Mouse (Mus musculus) lung, adult 2 months (tissue): ENCODE data around the gene Fkbp2. TPM values are rescaled to one million over a fixed set of nuclear protein-coding genes. Genes with fewer than 3 reads are reported as not detected.

Experiments
- DNase-seq: peaks from one replicate; pipeline ENCODE4 v3.0.0; 2022
- H3K4me1 ChIP-seq: fragments of 200-500 bp; 2 replicates; pipeline ENCODE4 v1.6.1; 2011; ENCODE audit warnings: low read length; ENCODE audit not compliant: control insufficient read depth, insufficient read depth
- H3K4me3 ChIP-seq: fragments of 200-500 bp; replicated peaks from 2 replicates; pipeline ENCODE3; 2011; ENCODE audit warnings: low read depth, mild to moderate bottlenecking, control low read depth, low read length; ENCODE audit errors: extremely low read depth
- CTCF ChIP-seq: fragments of 200-500 bp; IDR thresholded peaks from 2 replicates; pipeline ENCODE4 v1.5.1; 2011; ENCODE audit warnings: mild to moderate bottlenecking, low read length, control low read depth; ENCODE audit not compliant: insufficient read depth
- POLR2A ChIP-seq: fragments of 200-500 bp; IDR thresholded peaks from 2 replicates; pipeline ENCODE4 v1.6.1; 2011; ENCODE audit warnings: low read depth, mild to moderate bottlenecking, control low read depth, low read length, borderline replicate concordance; ENCODE audit errors: extremely low read depth
- WGBS: fragments of 180-500 bp; shearing (Covaris S2); methylation state at CpG from one replicate; pipeline ENCODE4 v1.1.7; 2018; 5-methylcytosine and 5-hydroxymethylcytosine counted together
- polyA plus RNA-seq: library from polyadenylated mRNA; depleted of rRNA; stranded (reverse); fragments of >200 nt; gene quantifications from 2 replicates; pipeline ENCODE4 v1.2.3, GENCODE M21; 2012

Gene Fkbp2
- polyA plus RNA-seq, 1 experiment, result 51.3 TPM

DNA sequence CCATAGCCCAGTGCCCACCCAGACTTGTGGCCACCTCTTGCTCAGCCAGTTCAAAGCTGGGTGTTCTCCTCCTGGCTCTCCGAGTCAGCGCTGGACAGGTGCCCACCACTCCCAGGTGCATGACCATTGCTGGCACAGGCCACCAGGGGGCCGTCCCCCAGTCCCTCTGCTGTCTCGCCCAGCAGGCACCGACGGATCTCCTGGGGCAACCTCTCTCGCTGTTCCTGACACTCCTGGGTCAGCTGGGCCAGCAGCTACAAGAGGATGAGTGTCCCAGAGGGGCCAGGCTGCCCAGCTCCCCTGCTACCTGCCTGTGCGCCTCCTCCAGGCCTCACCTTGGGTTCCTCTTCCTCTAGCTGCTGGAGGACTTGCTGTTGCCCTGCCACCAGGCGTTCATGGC, 26.3 kb downstream of the Fkbp2 start:
- TF ChIP-seq POLR2A (peak; percentile 36; the same call in 1 of the 2 replicates), CTCF (peak; percentile 28; the same call in 1 of the 2 replicates)
- DNase-seq, result peak; percentile 78
- 35% methylated on average over 9 of the region's 9 CpGs for WGBS
- no peak overlapping the region for H3K4me3 ChIP-seq
- peaks cover 11% of the 10 kb centered on the region for H3K4me1 ChIP-seq

GRCm38 (mm10) chr19:6952712-6953037, 27.6 kb downstream of the Fkbp2 start:
- WGBS, result 4% methylated on average over 3 of the region's 3 CpGs
- peak; percentile 79 for DNase-seq
- TF ChIP-seq CTCF, result no peak
- TF ChIP-seq POLR2A, result peak; percentile 85; the same call in 1 of the 2 replicates
- H3K4me1 ChIP-seq, result peaks cover 11% of the 10 kb centered on the region
- peak overlapping the region; percentile 91 for H3K4me3 ChIP-seq

- WGBS, result 1% methylated on average over 31 of the region's 31 CpGs
- peak; percentile 82 for DNase-seq
- peaks cover 11% of the 10 kb centered on the region for H3K4me1 ChIP-seq
- TF ChIP-seq CTCF (no peak), POLR2A (0 out of 2 replicates have a peak, but pooled peaks have one; percentile 4)
- H3K4me3 ChIP-seq, result peak overlapping the region; percentile 91
These were observed 28.1 kb downstream of the Fkbp2 start for GRCm38 (mm10) chr19:6951994-6952711.

- whole genome bisulfite sequencing, result under 1% methylated on average over 35 of the region's 35 CpGs
- peak; percentile 93 for DNase-seq
- TF ChIP-seq POLR2A (peak; percentile 84), CTCF (no peak)
- H3K4me3 ChIP-seq, result peak overlapping the region; percentile 91
- H3K4me1 ChIP-seq, result peaks cover 11% of the 10 kb centered on the region
These were observed 28.8 kb downstream of the Fkbp2 start for GRCm38 (mm10) chr19:6951381-6951968.

DNA sequence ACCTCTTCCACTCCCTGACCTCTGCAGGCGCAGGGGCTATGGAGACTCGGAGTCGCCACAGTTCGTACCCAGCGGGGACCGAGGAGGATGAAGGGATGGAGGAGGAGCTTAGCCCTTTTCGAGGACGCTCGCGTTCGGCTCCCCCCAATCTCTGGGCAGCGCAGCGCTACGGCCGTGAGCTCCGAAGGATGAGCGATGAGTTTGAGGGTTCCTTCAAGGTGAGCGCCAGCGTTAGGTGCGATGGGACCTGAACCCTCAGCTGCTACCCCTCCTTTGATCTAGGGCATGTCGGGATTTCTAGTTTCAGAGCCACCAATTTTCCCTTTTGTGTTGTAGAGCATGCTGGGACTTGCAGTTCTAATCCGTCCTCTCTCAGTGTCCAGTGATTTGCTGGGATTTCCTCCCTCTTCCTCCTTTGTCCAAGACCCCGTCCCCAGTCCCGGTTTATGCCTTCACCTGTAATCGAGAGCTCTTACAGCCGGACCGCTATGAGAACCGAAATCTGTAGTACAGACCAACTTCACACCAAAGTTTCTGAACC, 29.6 kb downstream of the Fkbp2 start:
- no peak for TF ChIP-seq CTCF
- peak; percentile 85; the same call in 1 of the 2 replicates for TF ChIP-seq POLR2A
- WGBS, result under 1% methylated on average over 28 of the region's 28 CpGs
- Histone ChIP-seq H3K4me3 (peak overlapping the region; percentile 91), H3K4me1 (peaks cover 11% of the 10 kb centered on the region)
- peak; percentile 68 for DNase-seq

DNA sequence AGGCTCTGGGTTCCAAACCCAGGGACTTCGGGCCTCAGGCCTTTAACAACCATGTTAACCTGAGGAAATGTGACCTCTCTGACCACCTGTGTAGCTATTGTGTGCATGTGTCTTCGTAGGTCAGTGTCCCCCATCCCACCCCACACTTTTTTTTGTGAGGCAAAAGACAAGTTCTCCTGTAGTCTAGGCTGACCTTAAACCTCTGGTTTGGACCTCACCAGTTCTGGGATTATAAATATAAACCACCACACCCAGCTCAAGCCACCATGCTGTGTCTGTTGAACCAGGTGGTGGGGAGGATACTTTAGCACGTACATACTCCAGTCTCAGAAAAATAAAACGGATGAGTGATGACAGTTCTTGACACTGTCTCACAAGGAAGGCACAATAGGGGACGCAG, 30.4 kb downstream of the Fkbp2 start:
- no peak for DNase-seq
- no peak for TF ChIP-seq CTCF
- WGBS, result 51% methylated on average over 5 of the region's 5 CpGs
- H3K4me3 ChIP-seq, result no peak overlapping the region
- H3K4me1 ChIP-seq, result peaks cover 11% of the 10 kb centered on the region

DNA sequence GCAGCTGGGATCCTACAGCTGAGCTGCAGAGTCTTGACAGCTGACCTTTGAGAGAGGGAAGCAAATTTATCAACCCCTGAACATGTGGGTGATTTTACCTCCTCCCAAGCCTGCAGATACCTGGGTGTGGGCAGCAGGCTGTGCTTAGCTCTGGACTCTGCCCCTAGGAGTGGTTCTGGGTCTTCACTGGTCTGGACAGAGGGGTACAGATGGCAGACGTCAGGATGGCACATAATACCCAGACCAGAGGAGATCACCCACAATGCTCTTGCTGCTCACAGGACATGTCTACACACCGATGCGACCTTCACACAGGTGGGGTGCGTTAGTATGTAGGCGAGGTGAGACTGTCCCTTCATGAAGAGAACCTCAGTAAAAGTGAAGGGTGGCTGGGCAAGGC, 30.8 kb downstream of the Fkbp2 start:
- TF ChIP-seq CTCF, result no peak
- TF ChIP-seq POLR2A, result no peak
- 85% methylated on average over 5 of the region's 5 CpGs for WGBS
- H3K4me3 ChIP-seq, result no peak overlapping the region
- peaks cover 11% of the 10 kb centered on the region for H3K4me1 ChIP-seq
- DNase-seq, result no peak

GRCm38 (mm10) chr19:6948186-6948585, 32.1 kb downstream of the Fkbp2 start:
- Histone ChIP-seq H3K4me1 (peaks cover 5% of the 10 kb centered on the region), H3K4me3 (no peak overlapping the region)
- DNase-seq, result no peak
- no peak for TF ChIP-seq CTCF
- TF ChIP-seq POLR2A, result no peak
- WGBS, result 66% methylated on average over 4 of the region's 4 CpGs

GRCm38 (mm10) chr19:6947742-6948141, 32.6 kb downstream of the Fkbp2 start:
- peaks cover 3% of the 10 kb centered on the region for H3K4me1 ChIP-seq
- TF ChIP-seq CTCF (no peak), POLR2A (no peak)
- WGBS, result 66% methylated on average over 4 of the region's 4 CpGs
- DNase-seq, result no peak
- H3K4me3 ChIP-seq, result no peak overlapping the region

DNA sequence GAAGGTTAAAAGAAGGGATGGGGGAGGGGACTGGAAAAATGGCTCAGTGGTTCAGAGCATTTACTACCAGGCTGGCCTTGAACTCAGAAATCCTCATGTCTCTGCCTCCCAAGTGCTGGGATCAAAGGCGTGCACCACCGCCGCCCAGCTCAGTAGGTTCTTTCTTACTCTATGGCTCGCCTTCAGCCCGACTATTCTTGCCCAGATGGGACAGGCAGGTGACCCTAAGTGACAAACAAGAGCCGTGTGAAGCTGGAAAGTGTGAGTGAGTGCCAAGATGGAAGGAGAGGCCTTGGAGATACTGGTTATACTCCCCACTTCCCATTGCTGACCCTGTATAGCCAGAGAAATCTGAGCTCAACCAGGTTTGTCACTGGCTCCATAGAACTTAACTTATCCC, 36.6 kb downstream of the Fkbp2 start:
- no peak for DNase-seq
- peaks cover 7% of the 10 kb centered on the region; the same call in 1 of the 2 replicates for H3K4me1 ChIP-seq
- 92% methylated on average over 6 of the region's 6 CpGs for WGBS
- TF ChIP-seq CTCF (no peak), POLR2A (no peak)
- no peak overlapping the region for H3K4me3 ChIP-seq
